Mouse (Mus musculus): ENCODE results near the gene 9230112D13Rik.

- TF ChIP-seq POLR2A (IDR thresholded peaks at IDR 0.05; ENCODE audit: control insufficient read depth in 1 of 2, insufficient read depth in 1 of 2, low read depth in 1 of 2, low read length in 2 of 2, poor library complexity in 1 of 2): no peak
- no peak for TF ChIP-seq POLR2AphosphoS2 (IDR thresholded peaks at IDR 0.05; ENCODE audit: low read length)
- TF ChIP-seq CTCF (IDR thresholded peaks at IDR 0.05 in 2 of 3, conservative IDR thresholded peaks at IDR 0.05 in 1 of 3; ENCODE audit: control insufficient read depth in 1 of 3, insufficient read depth in 1 of 3, low read depth in 2 of 3, low read length in 3 of 3, poor library complexity in 1 of 3, severe bottlenecking in 1 of 3): no peak
- no peak for TF ChIP-seq EP300 (IDR thresholded peaks at IDR 0.05; ENCODE audit: low read depth in 1 of 2, low read length in 2 of 2)
- TF ChIP-seq USF1 (IDR thresholded peaks at IDR 0.05; ENCODE audit: low read depth, low read length): no peak
- TF ChIP-seq SMC3 (IDR thresholded peaks at IDR 0.05; ENCODE audit: low read depth, low read length): no peak
- no peak for TF ChIP-seq GATA1 (IDR thresholded peaks at IDR 0.05; ENCODE audit: low read depth, low read length)
- no peak for TF ChIP-seq ZC3H11A (IDR thresholded peaks at IDR 0.05; ENCODE audit: low read depth, low read length)
- TF ChIP-seq CHD2 (IDR thresholded peaks at IDR 0.05; ENCODE audit: low read length): no peak
- no peak for TF ChIP-seq MYC (IDR thresholded peaks at IDR 0.05; ENCODE audit: low read depth, low read length)
- no peak for TF ChIP-seq NELFE (IDR thresholded peaks at IDR 0.05; ENCODE audit: low read depth, low read length)
- no peak for TF ChIP-seq HCFC1 (IDR thresholded peaks at IDR 0.05; ENCODE audit: low read depth, low read length)
- TF ChIP-seq POLR2AphosphoS5 (IDR thresholded peaks at IDR 0.05; ENCODE audit: borderline replicate concordance, low read depth, low read length): no peak
- no peak for TF ChIP-seq UBTF (IDR thresholded peaks at IDR 0.05; ENCODE audit: borderline replicate concordance, insufficient read depth, low read depth, low read length)
These were observed 32.7 kb downstream of the 9230112D13Rik start for GRCm38 (mm10) chr14:34489928-34490327.
